ENCODE assay signal across 1 mouse cellular context in genomic region chr8:110478576-110478975, GRCm38 (mm10).
TF ChIP-seq lines count a peak whose summit lies in the region.

No protein-coding gene starts in this region.

TF ChIP-seq in CH12.LX, 34 proteins besides CTCF, POLR2A, EP300 and RAD21 (continued from another document):
- TF ChIP-seq E2F4 (IDR thresholded peaks at IDR 0.05; ENCODE audit: insufficient replicate concordance, low read depth, low read length) = no peak; the same call in 1 of the 2 replicates
- TF ChIP-seq TBP (conservative IDR thresholded peaks at IDR 0.05; ENCODE audit: low read depth, low read length) = no peak
- no peak for TF ChIP-seq USF2 (conservative IDR thresholded peaks at IDR 0.05; ENCODE audit: low read depth, low read length)
- TF ChIP-seq JUN (IDR thresholded peaks at IDR 0.05; ENCODE audit: insufficient read depth, low read depth, low read length) = no peak
